Mouse (Mus musculus) ES-E14 (cell line): ENCODE measurements around the gene Hist1h2ai. TPM values are rescaled to one million over a fixed set of nuclear protein-coding genes. Genes with fewer than 3 reads are reported as not detected.
"Not testable (repeated sequence)": the region's sequence is repeated elsewhere in the genome, so short reads cannot be mapped to it uniquely, and the experiment has no call there.

Source experiments
- DNase-seq: peaks from one replicate; pipeline ENCODE4 v3.0.0-alpha.2; 2013; ENCODE audit warnings: low read depth, low spot score
- H3K27ac ChIP-seq: 2 replicates; pipeline ENCODE4 v1.5.1; 2012; ENCODE audit warnings: low read depth, mild to moderate bottlenecking, low read length, moderate library complexity, mixed read lengths; ENCODE audit not compliant: poor library complexity, insufficient read depth, severe bottlenecking
- H3K36me3 ChIP-seq: 2 replicates; pipeline ENCODE4 v1.6.1; 2012; ENCODE audit warnings: mild to moderate bottlenecking, low read length, moderate library complexity, mixed read lengths; ENCODE audit not compliant: control insufficient read depth, poor library complexity, insufficient read depth, severe bottlenecking
- H3K4me1 ChIP-seq, 2 experiments: fragments of 150-350 bp in 1 of 2; sonication (generic) in 1 of 2; 2 replicates each; pipeline ENCODE4 v1.6.1; 2012; ENCODE audit warnings: low read length in 2 of 2, mild to moderate bottlenecking in 1 of 2, mixed read lengths in 1 of 2; ENCODE audit not compliant: control insufficient read depth in 2 of 2, insufficient read depth in 2 of 2, poor library complexity in 1 of 2
- H3K4me3 ChIP-seq, 2 experiments: fragments of 150-350 bp in 1 of 2; sonication (generic) in 1 of 2; 2 replicates each; pipeline ENCODE4 v1.5.1; 2012; ENCODE audit warnings: low read length in 2 of 2, low read depth in 1 of 2, mild to moderate bottlenecking in 1 of 2, mixed read lengths in 1 of 2; ENCODE audit not compliant: insufficient read depth in 1 of 2, poor library complexity in 1 of 2, severe bottlenecking in 1 of 2
- H3K9ac ChIP-seq: 2 replicates; pipeline ENCODE4 v1.6.1; 2012; ENCODE audit warnings: low read depth, mild to moderate bottlenecking, low read length, mixed read lengths; ENCODE audit not compliant: poor library complexity, insufficient read depth, severe bottlenecking
- H3K9me3 ChIP-seq: fragments of 150-350 bp; sonication (generic); 2 replicates; pipeline ENCODE4 v1.6.1; 2012; ENCODE audit warnings: low read depth, mild to moderate bottlenecking, low read length; ENCODE audit not compliant: control insufficient read depth, insufficient read depth
- CHD2 ChIP-seq: IDR thresholded peaks from 2 replicates; pipeline ENCODE4 v1.6.1; 2014; ENCODE audit warnings: mild to moderate bottlenecking, low read depth, low read length, inconsistent platforms
- HCFC1 ChIP-seq: IDR thresholded peaks from 2 replicates; pipeline ENCODE4 v1.6.1; 2012; ENCODE audit warnings: low read length, inconsistent platforms, borderline replicate concordance; ENCODE audit not compliant: insufficient read depth
- MAFK ChIP-seq: IDR thresholded peaks from 2 replicates; pipeline ENCODE4 v1.6.1; 2014; ENCODE audit warnings: mild to moderate bottlenecking, low read depth, low read length, inconsistent platforms; ENCODE audit not compliant: insufficient read depth
- ZC3H11A ChIP-seq: IDR thresholded peaks from 2 replicates; pipeline ENCODE4 v1.6.1; 2012; ENCODE audit warnings: low read depth, mild to moderate bottlenecking, inconsistent platforms, low read length, borderline replicate concordance
- ZNF384 ChIP-seq: IDR thresholded peaks from 2 replicates; pipeline ENCODE4 v1.6.1; 2012; ENCODE audit warnings: low read depth, low read length, inconsistent platforms
- in situ Hi-C, 2 experiments: fragments of 600-800 bp; cut with MboI; formaldehyde crosslinking; loops; one replicate each; pipeline ENCODE4 v1.15.1; 2025; ENCODE audit warnings: low sequenced_read_pairs in 2 of 2, inconsistent platforms in 1 of 2; ENCODE audit not compliant: unreplicated experiment in 2 of 2
- total RNA-seq: library from RNA; depleted of rRNA; stranded (reverse); fragments of 300-350 nt; gene quantifications from 2 replicates; pipeline ENCODE4 v1.2.3, GENCODE M21; 2012

The Hist1h2ai gene
- total RNA-seq, 1 experiment, result 1,685 TPM

DNA sequence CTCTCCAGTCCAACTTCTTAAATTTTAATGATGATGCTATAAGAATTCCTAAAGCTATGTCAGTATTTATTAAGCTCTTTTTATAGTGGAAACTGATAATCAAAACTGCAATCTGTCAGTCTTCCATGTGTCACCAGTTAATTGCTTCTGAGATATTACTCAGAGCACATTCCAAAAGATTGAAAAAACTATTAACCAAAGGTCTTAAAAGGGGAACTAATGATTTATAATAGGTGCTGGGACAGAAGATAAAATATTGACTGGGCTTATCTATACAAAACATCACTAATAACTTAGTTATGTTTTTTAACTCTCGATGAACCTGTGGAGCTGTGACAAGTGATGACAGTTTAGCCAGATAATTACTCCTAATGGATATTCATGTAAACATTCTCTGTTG lies 28.8 kb downstream of the Hist1h2ai start:
- no peak overlapping the region for H3K4me3 ChIP-seq
- no peaks in the 10 kb centered on the region for H3K9me3 ChIP-seq
- no peak overlapping the region for H3K27ac ChIP-seq
- no peak for DNase-seq
- no peak overlapping the region for H3K9ac ChIP-seq
- in situ Hi-C loops, result loop anchor here (25.0 kb wide), 2 partner anchors 292 to 1817 kb away; partner anchors contain the start of genes Hist1h1d (in 2 of the 2), Hist1h2ad (in 2 of the 2), Hist1h2ae (in 2 of the 2) and Hist1h2bf (in 2 of the 2)
- H3K36me3 ChIP-seq, result no peaks in the 10 kb centered on the region
- 0 out of 4 replicates have a peak, but pooled peaks cover 0 to 2% of the 10 kb centered on the region in 2 experiments for H3K4me1 ChIP-seq
- TF ChIP-seq HCFC1 (no peak), ZNF384 (no peak), CHD2 (no peak), ZC3H11A (no peak), MAFK (no peak)

DNA sequence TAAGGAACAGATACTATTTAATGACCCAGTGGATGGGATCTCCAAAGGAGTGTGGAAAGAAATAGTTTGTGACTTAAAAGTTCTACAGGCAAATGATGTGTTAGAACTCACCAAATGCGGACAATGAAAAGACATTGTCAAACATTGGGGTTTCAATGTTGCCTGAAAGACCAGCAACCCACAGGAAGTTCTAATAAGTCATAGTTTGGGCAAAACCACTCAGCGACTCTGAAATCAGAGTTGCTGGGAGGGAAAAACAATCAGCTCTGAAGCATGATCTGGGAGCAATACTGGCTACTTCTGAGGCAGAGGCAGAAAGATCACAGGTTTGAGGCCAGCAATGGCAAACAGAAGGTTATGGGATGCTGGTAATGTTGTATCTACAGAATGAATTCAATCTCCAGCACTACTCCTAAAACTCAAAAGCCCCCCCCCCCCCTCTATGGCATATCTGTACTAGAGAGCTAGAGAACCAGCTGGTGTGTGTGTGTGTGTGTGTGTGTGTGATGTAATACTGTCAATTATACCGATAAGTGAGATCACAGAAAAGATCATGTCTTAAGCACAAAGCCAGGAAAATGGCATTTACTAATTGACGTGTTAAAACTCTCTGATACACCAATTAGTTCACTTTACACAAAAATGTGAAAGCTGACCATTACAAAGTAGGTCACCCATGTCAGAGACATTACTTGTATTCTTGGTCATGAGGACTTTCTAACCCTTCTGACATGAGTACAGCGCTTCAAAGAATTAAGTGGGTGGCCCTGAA lies 33.4 kb downstream of the Hist1h2ai start:
- peak overlapping the region; percentile 67 to 69 for H3K4me3 ChIP-seq

DNA sequence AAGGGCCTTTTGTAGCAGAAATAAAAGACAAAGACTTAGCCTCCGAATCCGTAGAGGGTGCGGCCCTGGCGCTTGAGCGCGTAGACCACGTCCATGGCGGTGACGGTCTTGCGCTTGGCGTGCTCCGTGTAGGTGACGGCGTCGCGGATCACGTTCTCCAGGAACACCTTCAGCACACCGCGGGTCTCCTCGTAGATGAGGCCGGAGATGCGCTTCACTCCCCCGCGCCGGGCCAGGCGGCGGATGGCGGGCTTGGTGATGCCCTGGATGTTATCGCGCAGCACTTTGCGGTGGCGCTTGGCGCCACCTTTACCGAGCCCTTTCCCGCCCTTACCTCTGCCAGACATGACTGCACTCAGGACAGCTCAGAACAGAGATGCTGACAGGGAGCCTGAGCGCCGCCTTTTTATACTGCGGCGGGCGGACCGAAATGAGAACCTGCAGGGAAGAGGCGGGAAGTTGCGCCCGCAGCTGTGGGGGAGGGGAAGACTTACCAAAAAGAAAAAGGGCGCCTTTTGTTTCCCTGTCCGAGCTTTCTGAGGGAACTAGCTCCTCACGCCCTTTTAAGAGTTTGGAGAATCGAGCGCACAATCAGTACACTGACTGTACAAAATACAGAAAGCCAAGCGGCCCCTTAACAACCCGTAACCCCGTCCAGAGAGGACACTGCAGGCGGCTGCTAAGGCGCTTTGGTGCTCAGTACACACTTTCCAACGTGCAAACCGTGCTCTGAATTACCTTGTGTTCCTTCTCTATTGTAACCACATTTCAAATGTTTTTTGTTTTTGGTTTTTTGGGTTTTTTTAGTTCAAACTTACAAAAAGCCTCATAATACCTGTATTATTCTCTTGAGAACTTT lies 34.2 kb downstream of the Hist1h2ai start, which contains the start of gene Hist1h4k:
Gene Hist1h4k, minus strand, starts transcription at position 347 of the 859 bp plus-strand sequence.
- Histone ChIP-seq H3K9ac (peak within 1 kb of the TSS; percentile 85), H3K27ac (peak within 1 kb of the TSS; percentile 91), H3K4me3 (peak within 1 kb of the TSS; percentile 67 to 69)
- peak; percentile 59; the same call in 1 of the 2 replicates for TF ChIP-seq HCFC1
- H3K4me1 ChIP-seq, in situ Hi-C loops, H3K9me3 ChIP-seq, H3K36me3 ChIP-seq: not testable (repeated sequence)
- peak; percentile 95 for DNase-seq

More for the DNA sequence above, 33.4 kb downstream of the Hist1h2ai start:
- in situ Hi-C loops, result loop anchor here (25.0 kb wide), 2 partner anchors 288 to 1813 kb away; partner anchors contain the start of genes Hist1h1d (in 2 of the 2), Hist1h2ad (in 2 of the 2), Hist1h2ae (in 2 of the 2) and Hist1h2bf (in 2 of the 2)
- Histone ChIP-seq H3K9ac (peak overlapping the region; percentile 66), H3K9me3 (no peaks in the 10 kb centered on the region), H3K36me3 (no peaks in the 10 kb centered on the region), H3K4me1 (0 out of 4 replicates have a peak, but pooled peaks cover 0 to 2% of the 10 kb centered on the region in 2 experiments), H3K27ac (peak overlapping the region; percentile 70; the same call in 1 of the 2 replicates)
- no peak for DNase-seq
- TF ChIP-seq ZNF384 (no peak), ZC3H11A (no peak), MAFK (no peak), HCFC1 (no peak), CHD2 (no peak)

DNA sequence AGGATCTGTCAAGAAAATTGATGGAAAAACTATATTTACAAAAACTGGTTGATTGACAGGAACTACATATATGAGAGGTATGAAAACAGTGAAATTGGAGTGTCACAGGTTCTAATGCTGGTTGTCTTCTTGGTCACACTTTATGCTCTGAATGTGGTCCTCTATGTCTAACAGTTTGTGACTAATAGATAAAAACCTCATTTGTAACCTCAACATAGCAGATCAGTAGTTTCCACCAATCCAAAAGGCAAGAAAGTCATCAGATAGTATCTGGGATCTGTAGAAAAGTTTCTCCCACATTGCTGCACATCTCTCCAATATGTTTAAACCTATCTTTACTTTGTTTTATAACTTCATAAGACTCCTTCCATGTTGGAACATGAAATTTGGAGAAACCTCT lies 35.2 kb downstream of the Hist1h2ai start:
- Histone ChIP-seq H3K4me3 (no peak overlapping the region), H3K36me3 (no peaks in the 10 kb centered on the region), H3K4me1 (0 out of 4 replicates have a peak, but pooled peaks cover 0 to 2% of the 10 kb centered on the region in 2 experiments), H3K9ac (no peak overlapping the region), H3K27ac (no peak overlapping the region), H3K9me3 (no peaks in the 10 kb centered on the region)
- TF ChIP-seq MAFK (no peak), ZNF384 (no peak), CHD2 (no peak), HCFC1 (no peak), ZC3H11A (no peak)
- DNase-seq, result no peak
- in situ Hi-C loops, result no loop called here
